Mouse (Mus musculus): Measurements from ENCODE around the gene Ipmk. TPM values are rescaled to one million over a fixed set of nuclear protein-coding genes. Genes with fewer than 3 reads are reported as not detected.

The Ipmk gene
- polyA plus RNA-seq, 1 experiment from 2014 or later, result 14.3 TPM

DNA sequence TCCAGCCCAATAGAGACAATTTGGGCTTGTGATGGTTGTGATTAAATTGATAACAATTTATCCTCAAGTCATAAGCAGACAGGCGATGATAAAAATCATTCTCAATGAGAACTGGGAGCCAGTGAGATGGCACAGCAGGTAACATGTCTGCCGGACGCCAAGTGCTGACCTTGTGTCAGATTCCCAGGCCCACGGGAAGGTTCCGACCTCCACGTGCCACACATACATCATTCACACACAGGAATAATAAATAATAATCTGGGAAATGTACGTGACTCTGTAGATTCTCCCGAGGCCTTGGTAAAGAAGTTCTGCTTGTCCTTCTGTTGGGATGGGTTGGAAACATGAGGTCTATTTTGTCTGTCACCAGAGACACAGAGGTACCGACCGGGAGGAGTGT lies 20.2 kb upstream of the Ipmk start:
- no peak overlapping the region for H3K4me2 ChIP-seq
- H3K9me3 ChIP-seq (replicated peaks), result no peaks in the 10 kb centered on the region
- H3K9ac ChIP-seq, result no peak overlapping the region
- 0 out of 2 replicates have a peak, but pooled peaks cover 2% of the 10 kb centered on the region for H3K4me1 ChIP-seq
- peaks cover 18% of the 10 kb centered on the region for H3K36me3 ChIP-seq
- no peak overlapping the region for H3K27ac ChIP-seq
- H3K27me3 ChIP-seq, result no peaks in the 10 kb centered on the region
- WGBS, result 81% methylated on average over 10 of the region's 10 CpGs
- ATAC-seq (replicated peaks; ENCODE audit: low FRiP score), result no peak
- H3K4me3 ChIP-seq (replicated peaks), result no peak overlapping the region

DNA sequence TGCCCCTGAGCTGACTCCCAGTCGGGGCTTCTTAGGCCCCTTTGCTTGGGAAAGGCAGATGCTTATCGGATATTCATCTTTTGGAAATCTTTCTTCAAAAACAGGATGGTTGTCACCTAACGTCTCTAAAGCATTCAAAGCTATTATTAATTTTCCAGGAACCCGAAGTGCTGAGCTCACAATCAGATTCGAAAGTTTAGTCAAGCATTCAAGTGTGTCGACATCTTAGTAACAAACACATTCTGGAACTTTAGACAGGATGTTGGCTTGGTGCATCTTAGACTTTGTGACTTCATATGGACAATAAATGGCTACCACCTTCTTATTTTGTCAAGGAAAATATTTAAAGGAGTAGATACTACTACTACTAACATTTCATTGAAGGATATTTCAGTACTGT lies 19.2 kb upstream of the Ipmk start:
- peaks cover 27% of the 10 kb centered on the region for H3K36me3 ChIP-seq
- no peak overlapping the region for H3K27ac ChIP-seq
- H3K4me1 ChIP-seq, result 0 out of 2 replicates have a peak, but pooled peaks cover 2% of the 10 kb centered on the region
- H3K4me3 ChIP-seq (replicated peaks), result no peak overlapping the region
- no peak overlapping the region for H3K4me2 ChIP-seq
- WGBS, result 73% methylated on average over 6 of the region's 6 CpGs
- H3K9ac ChIP-seq, result no peak overlapping the region
- no peaks in the 10 kb centered on the region for H3K9me3 ChIP-seq (replicated peaks)
- ATAC-seq (replicated peaks; ENCODE audit: low FRiP score), result no peak
- H3K27me3 ChIP-seq, result no peaks in the 10 kb centered on the region

- no peaks in the 10 kb centered on the region for H3K27me3 ChIP-seq
- no peak for ATAC-seq (replicated peaks; ENCODE audit: low FRiP score)
- no peak overlapping the region for H3K4me2 ChIP-seq
- H3K4me3 ChIP-seq (replicated peaks), result no peak overlapping the region
- 87% methylated on average over 5 of the region's 5 CpGs for WGBS
- peaks cover 31% of the 10 kb centered on the region for H3K36me3 ChIP-seq
- H3K9me3 ChIP-seq (replicated peaks), result no peaks in the 10 kb centered on the region
- H3K4me1 ChIP-seq, result 0 out of 2 replicates have a peak, but pooled peaks cover 2% of the 10 kb centered on the region
- H3K27ac ChIP-seq, result no peak overlapping the region
- H3K9ac ChIP-seq, result no peak overlapping the region
These were observed 18.7 kb upstream of the Ipmk start for GRCm38 (mm10) chr10:71328870-71329269.

DNA sequence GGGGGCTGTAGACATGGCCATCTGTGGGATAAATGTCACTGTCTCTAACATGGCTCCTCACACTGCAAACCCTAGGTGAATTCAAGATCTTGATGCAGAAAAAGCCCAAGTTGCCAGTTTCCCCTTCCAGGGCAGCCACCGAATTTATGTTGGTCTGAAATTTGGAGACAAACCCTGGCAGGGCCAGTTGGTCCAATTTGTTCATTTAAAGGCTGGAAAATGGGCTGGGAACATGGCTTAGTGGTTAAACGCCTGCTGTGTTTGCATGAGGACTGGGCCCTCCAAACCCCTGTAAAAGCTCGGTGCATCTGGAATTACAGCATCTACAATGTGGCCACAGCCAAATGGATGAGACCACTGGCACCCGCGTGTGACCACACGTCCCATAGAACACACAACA lies 18.3 kb upstream of the Ipmk start:
- Histone ChIP-seq H3K9me3 (replicated peaks) (no peaks in the 10 kb centered on the region), H3K36me3 (peaks cover 36% of the 10 kb centered on the region), H3K9ac (no peak overlapping the region), H3K27ac (no peak overlapping the region), H3K4me3 (replicated peaks) (no peak overlapping the region), H3K4me1 (0 out of 2 replicates have a peak, but pooled peaks cover 2% of the 10 kb centered on the region), H3K4me2 (no peak overlapping the region), H3K27me3 (no peaks in the 10 kb centered on the region)
- 90% methylated on average over 6 of the region's 6 CpGs for WGBS
- ATAC-seq (replicated peaks; ENCODE audit: low FRiP score), result no peak

GRCm38 (mm10) chr10:71330070-71330469 lies 17.5 kb upstream of the Ipmk start:
- no peaks in the 10 kb centered on the region for H3K27me3 ChIP-seq
- WGBS, result 71% methylated on average over 12 of the region's 12 CpGs
- H3K4me2 ChIP-seq, result no peak overlapping the region
- no peak overlapping the region for H3K27ac ChIP-seq
- H3K36me3 ChIP-seq, result peaks cover 42% of the 10 kb centered on the region
- no peaks in the 10 kb centered on the region for H3K9me3 ChIP-seq (replicated peaks)
- 0 out of 2 replicates have a peak, but pooled peaks cover 2% of the 10 kb centered on the region for H3K4me1 ChIP-seq
- no peak overlapping the region for H3K9ac ChIP-seq
- ATAC-seq (replicated peaks; ENCODE audit: low FRiP score), result peak; percentile 78
- no peak overlapping the region for H3K4me3 ChIP-seq (replicated peaks)

DNA sequence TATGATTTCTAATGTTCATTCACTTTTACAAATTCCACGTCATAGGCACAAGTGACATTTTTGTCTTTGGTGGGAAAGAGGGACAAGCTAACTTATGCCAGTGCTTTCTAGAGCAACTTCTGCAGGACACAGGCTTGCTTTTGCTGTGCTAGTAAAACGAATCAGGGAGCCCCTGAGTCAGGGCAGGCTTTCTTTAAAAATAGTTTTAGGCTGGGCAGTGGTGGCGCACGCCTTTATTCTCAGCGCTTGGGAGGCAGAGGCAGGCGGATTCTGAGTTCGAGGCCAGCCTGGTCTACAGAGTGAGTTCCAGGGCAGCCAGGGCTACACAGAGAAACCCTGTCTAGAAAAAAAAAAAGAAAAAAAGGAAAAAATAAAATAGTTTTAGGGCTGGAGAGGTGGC lies 15.7 kb upstream of the Ipmk start:
- no peak for ATAC-seq (replicated peaks; ENCODE audit: low FRiP score)
- Histone ChIP-seq H3K36me3 (peaks cover 56% of the 10 kb centered on the region), H3K9me3 (replicated peaks) (no peaks in the 10 kb centered on the region), H3K4me3 (replicated peaks) (no peak overlapping the region), H3K27me3 (no peaks in the 10 kb centered on the region), H3K4me2 (no peak overlapping the region), H3K27ac (no peak overlapping the region), H3K4me1 (0 out of 2 replicates have a peak, but pooled peaks cover 2% of the 10 kb centered on the region), H3K9ac (no peak overlapping the region)
- WGBS, result 96% methylated on average over 7 of the region's 7 CpGs

GRCm38 (mm10) chr10:71332376-71332775 lies 15.2 kb upstream of the Ipmk start:
- no peaks in the 10 kb centered on the region for H3K27me3 ChIP-seq
- no peak overlapping the region for H3K4me2 ChIP-seq
- no peak for ATAC-seq (replicated peaks; ENCODE audit: low FRiP score)
- no peak overlapping the region for H3K9ac ChIP-seq
- H3K27ac ChIP-seq, result no peak overlapping the region
- H3K36me3 ChIP-seq, result peaks cover 56% of the 10 kb centered on the region
- peaks cover 4% of the 10 kb centered on the region; the same call in 1 of the 2 replicates for H3K4me1 ChIP-seq
- no peaks in the 10 kb centered on the region for H3K9me3 ChIP-seq (replicated peaks)
- H3K4me3 ChIP-seq (replicated peaks), result no peak overlapping the region
- WGBS, result 92% methylated on average over 4 of the region's 4 CpGs

- Histone ChIP-seq H3K4me2 (no peak overlapping the region), H3K9me3 (replicated peaks) (no peaks in the 10 kb centered on the region), H3K36me3 (peaks cover 56% of the 10 kb centered on the region), H3K4me3 (replicated peaks) (no peak overlapping the region), H3K4me1 (peaks cover 7% of the 10 kb centered on the region), H3K9ac (no peak overlapping the region), H3K27me3 (no peaks in the 10 kb centered on the region), H3K27ac (no peak overlapping the region)
- WGBS, result 94% methylated on average over 9 of the region's 9 CpGs
- no peak for ATAC-seq (replicated peaks; ENCODE audit: low FRiP score)
These were observed 14.7 kb upstream of the Ipmk start for GRCm38 (mm10) chr10:71332859-71333258.

DNA sequence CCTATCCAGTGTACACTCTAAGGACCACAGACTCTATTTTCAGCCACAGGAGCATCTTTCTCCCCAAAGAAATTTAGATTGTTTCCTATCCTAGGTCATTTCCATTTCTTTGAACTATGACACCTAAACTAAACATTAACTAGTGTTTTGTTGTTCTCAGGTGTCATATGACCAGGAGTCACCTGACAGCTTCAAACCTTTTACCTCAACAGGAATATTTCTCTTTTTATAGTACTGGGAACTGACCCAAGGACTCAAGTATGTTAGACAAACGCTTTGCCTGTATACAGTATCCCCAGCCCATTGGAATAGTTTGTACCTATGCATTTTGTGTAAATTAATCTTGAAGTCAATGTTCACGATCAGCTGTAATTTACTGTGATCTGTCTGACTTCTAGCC lies 9.8 kb upstream of the Ipmk start:
- peak overlapping the region; percentile 10; the same call in 1 of the 2 replicates for H3K4me2 ChIP-seq
- no peak for ATAC-seq (replicated peaks; ENCODE audit: low FRiP score)
- WGBS, result 35% methylated on average over 2 of the region's 2 CpGs

GRCm38 (mm10) chr10:71338156-71338905 lies 9.2 kb upstream of the Ipmk start:
- Histone ChIP-seq H3K27ac (no peak overlapping the region), H3K4me3 (replicated peaks) (no peak overlapping the region), H3K4me1 (peaks cover 47% of the 10 kb centered on the region), H3K9ac (no peak overlapping the region), H3K36me3 (peaks cover 29% of the 10 kb centered on the region), H3K9me3 (replicated peaks) (no peaks in the 10 kb centered on the region), H3K4me2 (peak overlapping the region; percentile 10; the same call in 1 of the 2 replicates), H3K27me3 (no peaks in the 10 kb centered on the region)
- WGBS, result 59% methylated on average over 8 of the region's 8 CpGs
- ATAC-seq (replicated peaks; ENCODE audit: low FRiP score), result no peak

More for the DNA sequence above, 9.8 kb upstream of the Ipmk start:
- Histone ChIP-seq H3K9ac (no peak overlapping the region), H3K27me3 (no peaks in the 10 kb centered on the region), H3K4me1 (peaks cover 43% of the 10 kb centered on the region), H3K36me3 (peaks cover 34% of the 10 kb centered on the region), H3K27ac (no peak overlapping the region), H3K4me3 (replicated peaks) (no peak overlapping the region), H3K9me3 (replicated peaks) (no peaks in the 10 kb centered on the region)

DNA sequence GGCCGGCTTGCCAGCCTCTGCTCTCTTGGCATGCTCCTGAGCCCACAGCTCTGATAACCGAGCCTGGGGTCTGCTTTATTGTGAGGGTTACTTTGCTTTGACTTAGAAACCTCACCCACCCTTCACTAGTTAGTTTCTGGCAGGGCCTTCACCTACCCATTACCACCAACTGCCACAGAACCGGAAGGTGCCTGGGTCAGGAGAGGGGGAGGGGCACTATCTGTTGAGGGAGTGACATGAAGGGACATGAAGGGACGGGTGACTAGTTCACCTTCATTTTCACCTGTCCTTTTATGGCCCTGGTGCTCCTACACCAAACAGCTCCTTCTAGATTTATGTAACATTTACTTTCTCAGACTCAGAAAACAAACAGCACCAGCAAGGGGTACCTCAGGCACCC lies 8.1 kb upstream of the Ipmk start:
- Histone ChIP-seq H3K4me3 (replicated peaks) (no peak overlapping the region), H3K27me3 (no peaks in the 10 kb centered on the region), H3K4me2 (no peak overlapping the region), H3K4me1 (peaks cover 56% of the 10 kb centered on the region), H3K9ac (no peak overlapping the region), H3K36me3 (peaks cover 19% of the 10 kb centered on the region), H3K27ac (no peak overlapping the region), H3K9me3 (replicated peaks) (no peaks in the 10 kb centered on the region)
- ATAC-seq (replicated peaks; ENCODE audit: low FRiP score), result no peak
- WGBS, result 49% methylated on average over 4 of the region's 4 CpGs

- Histone ChIP-seq H3K9ac (no peak overlapping the region), H3K4me1 (peaks cover 60% of the 10 kb centered on the region), H3K27me3 (no peaks in the 10 kb centered on the region), H3K4me2 (no peak overlapping the region), H3K9me3 (replicated peaks) (no peaks in the 10 kb centered on the region), H3K27ac (no peak overlapping the region), H3K36me3 (peaks cover 12% of the 10 kb centered on the region), H3K4me3 (replicated peaks) (no peak overlapping the region)
- ATAC-seq (replicated peaks; ENCODE audit: low FRiP score), result no peak
- 54% methylated on average over 2 of the region's 2 CpGs for WGBS
These were observed 7.4 kb upstream of the Ipmk start for GRCm38 (mm10) chr10:71340195-71340594.

Measured in kidney, embryonic 15.5 days (tissue).